Mouse (Mus musculus) midbrain, embryonic 10.5 days (tissue): Measurements from ENCODE around the gene Nup54. TPM values are rescaled to one million over a fixed set of nuclear protein-coding genes. Genes with fewer than 3 reads are reported as not detected.

Source experiments
- DNase-seq: peaks from one replicate; pipeline ENCODE4 v3.0.0-alpha.2; 2017; ENCODE audit warnings: low spot score
- H3K27ac ChIP-seq: fragments of 300-500 bp; sonication (generic); replicated peaks from 2 replicates; pipeline ENCODE4 v1.5.1; 2016; ENCODE audit warnings: mild to moderate bottlenecking
- H3K27me3 ChIP-seq: fragments of 300-500 bp; sonication (generic); 2 replicates; pipeline ENCODE4 v1.6.1; 2016; ENCODE audit warnings: low read depth, mild to moderate bottlenecking; ENCODE audit not compliant: poor library complexity, severe bottlenecking
- H3K36me3 ChIP-seq: fragments of 300-500 bp; sonication (generic); 2 replicates; pipeline ENCODE4 v1.6.1; 2016; ENCODE audit warnings: mild to moderate bottlenecking, moderate library complexity
- H3K4me1 ChIP-seq: fragments of 300-500 bp; sonication (generic); 2 replicates; pipeline ENCODE4 v1.6.1; 2016
- H3K4me3 ChIP-seq: fragments of 300-500 bp; sonication (generic); 2 replicates; pipeline ENCODE4 v1.5.1; 2016; ENCODE audit warnings: mild to moderate bottlenecking, moderate library complexity
- H3K9me3 ChIP-seq: fragments of 300-500 bp; sonication (generic); replicated peaks from 2 replicates; pipeline ENCODE4 v1.6.1; 2016; ENCODE audit warnings: mild to moderate bottlenecking
- WGBS: fragments of 180-500 bp; shearing (Covaris S2); methylation state at CpG from one replicate; pipeline ENCODE4 v1.1.7; 2016; 5-methylcytosine and 5-hydroxymethylcytosine counted together
- polyA plus RNA-seq: library from polyadenylated mRNA; unstranded; fragments of >200 nt; fragmentation: Nextera tagmentation; extraction: Ambion mirVana; gene quantifications from 2 replicates; pipeline ENCODE4 v1.2.1, GENCODE M21; 2016

Nup54 gene
- polyA plus RNA-seq, result 63.4 and 70.0 TPM in 2 replicates

DNA sequence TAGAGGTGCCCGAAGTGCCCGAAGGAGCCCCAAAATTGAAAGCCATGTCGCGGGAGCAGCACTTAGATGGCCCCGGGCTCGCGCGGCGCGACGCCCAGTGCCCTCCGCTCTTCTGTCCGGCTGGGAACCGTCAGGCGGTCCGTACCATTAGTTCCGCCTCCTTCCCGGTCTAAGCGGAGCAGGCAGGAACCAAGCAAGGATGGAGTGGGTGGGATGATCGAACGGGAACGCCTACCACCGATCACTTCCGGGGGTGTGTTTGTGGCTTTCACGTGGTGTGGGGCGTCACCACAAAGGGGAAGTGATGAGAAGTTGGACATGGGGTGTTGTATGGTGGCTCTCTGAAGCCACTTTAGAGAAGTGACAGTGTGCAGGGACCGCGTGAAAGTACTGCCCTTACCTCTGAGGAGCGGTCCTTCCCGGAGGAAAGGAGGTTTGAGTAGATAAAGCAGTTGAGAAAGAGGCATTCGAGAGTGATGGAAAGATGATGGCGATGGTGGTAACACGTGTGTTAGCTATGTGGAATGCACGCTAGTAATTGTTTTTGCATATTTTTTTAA lies at the start of gene Nup54:
TSS of gene Nup54 (minus strand) at position 195 of the 560 bp plus-strand sequence.
- H3K9me3 ChIP-seq, result no peaks in the 10 kb centered on the region
- DNase-seq, result peak; percentile 96
- peak within 1 kb of the TSS; percentile 99 for H3K4me3 ChIP-seq
- no peaks in the 10 kb centered on the region for H3K27me3 ChIP-seq
- H3K27ac ChIP-seq, result peak within 1 kb of the TSS; percentile 98
- WGBS, result under 1% methylated on average over 34 of the region's 34 CpGs
- H3K4me1 ChIP-seq, result peaks cover 20% of the 10 kb centered on the region
- H3K36me3 ChIP-seq, result peaks cover 9% of the 10 kb centered on the region

DNA sequence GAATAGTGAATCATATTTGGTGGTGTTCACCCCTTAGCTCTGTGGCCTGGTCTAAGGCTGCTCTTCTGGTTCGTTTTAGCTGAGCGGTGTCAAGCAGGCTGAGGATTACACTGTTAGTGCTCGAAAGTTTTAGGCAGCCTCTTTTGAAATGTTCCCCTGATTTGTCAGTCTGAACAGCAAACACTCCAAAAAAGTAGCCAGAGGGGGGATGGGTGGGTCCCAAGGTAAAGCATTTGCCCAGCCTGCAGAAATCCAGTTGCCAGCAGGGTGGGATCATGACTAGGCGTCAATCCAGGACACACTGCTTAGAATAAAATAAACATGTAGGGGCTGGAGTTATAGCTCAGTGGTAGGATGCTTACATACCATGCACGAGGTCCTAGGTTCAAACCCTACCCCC lies 37.8 kb upstream of the Nup54 start:
- WGBS, result 83% methylated on average over 5 of the region's 5 CpGs
- H3K27ac ChIP-seq, result no peak overlapping the region
- DNase-seq, result no peak
- H3K27me3 ChIP-seq, result no peaks in the 10 kb centered on the region
- H3K4me3 ChIP-seq, result no peak overlapping the region
- peaks cover 24% of the 10 kb centered on the region for H3K36me3 ChIP-seq
- no peaks in the 10 kb centered on the region for H3K4me1 ChIP-seq
- H3K9me3 ChIP-seq, result no peaks in the 10 kb centered on the region; the same call in 1 of the 2 replicates

DNA sequence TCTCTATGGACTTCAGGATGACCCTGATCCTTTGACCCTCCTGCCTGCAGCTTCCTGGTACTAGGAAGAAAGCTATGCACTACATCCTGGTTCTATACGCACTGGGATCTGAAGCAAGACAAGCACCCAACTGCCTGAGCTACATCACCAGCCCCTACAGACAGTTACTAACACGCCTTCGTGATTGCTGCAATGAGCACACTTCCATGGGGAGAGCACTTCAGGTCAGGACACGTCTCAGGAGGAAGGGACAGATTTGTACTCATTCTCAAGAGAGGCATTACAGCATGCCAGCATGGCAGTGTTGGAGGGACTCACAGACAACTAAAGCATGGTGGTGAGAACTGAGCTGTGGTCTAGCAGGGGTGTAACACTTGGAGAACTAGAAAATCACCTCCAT lies 36.5 kb upstream of the Nup54 start:
- Histone ChIP-seq H3K4me1 (no peaks in the 10 kb centered on the region), H3K27ac (no peak overlapping the region), H3K36me3 (peaks cover 21% of the 10 kb centered on the region), H3K27me3 (no peaks in the 10 kb centered on the region), H3K9me3 (no peaks in the 10 kb centered on the region), H3K4me3 (no peak overlapping the region)
- 93% methylated on average over 4 of the region's 4 CpGs for WGBS
- no peak for DNase-seq

DNA sequence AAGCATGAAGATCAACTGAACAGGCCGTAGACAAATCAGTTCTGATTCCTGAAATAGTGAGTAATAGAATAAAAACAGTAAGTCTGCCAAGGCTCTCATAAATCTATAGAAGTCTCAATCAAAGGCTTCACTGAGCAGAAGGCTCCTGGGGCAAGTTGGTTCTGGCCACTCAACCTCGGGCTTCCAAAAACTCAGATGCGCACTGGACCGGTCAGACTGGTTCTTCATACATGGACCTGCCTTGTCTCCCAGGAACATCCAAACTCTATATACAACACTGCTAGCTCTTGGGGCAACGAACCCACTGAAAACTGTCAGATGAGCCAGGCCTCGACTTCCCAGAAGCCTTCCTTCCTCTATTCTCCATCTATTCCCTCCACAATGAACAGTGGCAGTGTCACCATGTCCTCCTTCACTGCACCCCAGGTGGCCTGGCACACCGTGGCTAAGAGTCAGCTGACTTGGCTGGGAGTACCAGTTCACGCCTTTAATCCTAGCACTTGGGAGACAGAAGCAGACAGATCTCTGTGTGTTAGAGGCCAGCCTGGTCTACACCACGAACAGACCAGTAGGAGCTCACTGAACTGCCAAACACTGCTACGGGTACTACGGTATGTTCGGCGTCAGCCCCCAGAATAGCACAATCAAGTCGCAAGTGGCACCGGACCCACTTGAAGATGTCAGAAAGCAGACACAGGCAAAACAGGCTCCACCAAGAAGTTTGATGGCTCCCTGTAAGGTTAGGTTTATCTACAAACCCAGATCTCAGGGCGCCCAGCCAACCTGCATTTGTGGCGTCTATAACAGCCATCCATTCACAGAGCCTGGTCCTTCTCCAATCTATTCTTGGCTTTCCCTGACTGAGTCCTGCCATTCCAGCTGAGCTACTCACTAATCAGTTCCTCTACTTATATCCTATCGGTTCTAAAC lies 34.4 kb upstream of the Nup54 start:
- peaks cover 12% of the 10 kb centered on the region; the same call in 1 of the 2 replicates for H3K36me3 ChIP-seq
- H3K4me3 ChIP-seq, result no peak overlapping the region
- H3K4me1 ChIP-seq, result no peaks in the 10 kb centered on the region
- no peaks in the 10 kb centered on the region for H3K27me3 ChIP-seq
- no peak overlapping the region for H3K27ac ChIP-seq
- WGBS, result 93% methylated on average over 18 of the region's 18 CpGs
- H3K9me3 ChIP-seq, result no peaks in the 10 kb centered on the region
- DNase-seq, result no peak

DNA sequence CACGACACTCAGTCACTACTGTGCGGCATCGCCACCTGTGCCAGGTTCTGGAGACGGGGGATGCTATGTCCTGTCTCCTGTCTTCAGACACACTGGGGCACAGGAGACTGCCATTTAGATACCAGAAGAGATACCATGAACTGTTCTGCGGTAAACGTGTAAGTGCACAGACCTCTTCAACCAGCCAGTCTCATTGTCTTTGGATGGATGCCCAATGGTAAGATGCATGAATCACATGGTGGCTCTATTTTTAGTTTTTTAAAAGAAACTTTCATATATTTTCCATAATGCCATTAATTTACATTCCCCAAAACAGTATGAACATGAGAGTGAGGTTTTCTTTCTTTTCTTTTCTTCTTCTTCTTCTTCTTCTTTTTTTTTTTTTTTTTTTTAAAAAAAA lies 33.2 kb upstream of the Nup54 start:
- no peak for DNase-seq
- WGBS, result 93% methylated on average over 6 of the region's 6 CpGs
- Histone ChIP-seq H3K9me3 (no peaks in the 10 kb centered on the region), H3K36me3 (peaks cover 12% of the 10 kb centered on the region; the same call in 1 of the 2 replicates), H3K4me1 (no peaks in the 10 kb centered on the region), H3K27ac (no peak overlapping the region), H3K27me3 (no peaks in the 10 kb centered on the region), H3K4me3 (no peak overlapping the region)

DNA sequence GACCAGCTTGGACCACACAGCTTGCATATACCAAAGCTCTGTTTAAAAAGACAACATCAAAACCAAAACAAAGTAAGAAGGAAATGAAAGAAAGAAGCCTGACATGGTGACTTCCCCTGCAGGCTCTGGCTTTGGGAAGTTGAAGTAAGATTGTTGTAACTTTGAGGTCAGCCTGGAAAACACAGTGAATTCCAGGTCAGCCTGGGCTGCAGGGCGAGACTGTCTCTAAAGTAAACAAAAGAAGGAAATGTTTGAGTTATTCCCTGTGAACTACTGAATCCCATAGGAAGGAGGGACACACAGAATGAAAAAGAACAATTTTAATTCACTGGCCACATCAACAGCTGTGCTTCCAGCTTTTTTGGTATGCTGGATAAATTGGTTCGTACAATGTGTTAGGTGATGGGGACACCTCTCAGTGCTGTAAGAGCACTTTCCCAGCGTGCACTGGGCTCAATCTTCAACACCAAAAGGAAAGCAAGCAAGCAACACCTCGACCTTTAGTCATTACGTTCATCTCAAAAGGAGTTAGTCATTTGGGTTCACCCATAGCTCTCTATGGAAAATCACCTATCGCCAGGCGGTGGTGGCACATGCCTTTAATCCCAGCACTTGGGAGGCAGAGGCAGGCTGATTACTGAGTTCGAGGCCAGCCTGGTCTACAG lies 32.2 kb upstream of the Nup54 start:
- Histone ChIP-seq H3K36me3 (peaks cover 12% of the 10 kb centered on the region; the same call in 1 of the 2 replicates), H3K9me3 (no peaks in the 10 kb centered on the region), H3K4me1 (no peaks in the 10 kb centered on the region), H3K27ac (no peak overlapping the region), H3K27me3 (no peaks in the 10 kb centered on the region), H3K4me3 (no peak overlapping the region)
- no peak for DNase-seq
- WGBS, result 79% methylated on average over 8 of the region's 8 CpGs

DNA sequence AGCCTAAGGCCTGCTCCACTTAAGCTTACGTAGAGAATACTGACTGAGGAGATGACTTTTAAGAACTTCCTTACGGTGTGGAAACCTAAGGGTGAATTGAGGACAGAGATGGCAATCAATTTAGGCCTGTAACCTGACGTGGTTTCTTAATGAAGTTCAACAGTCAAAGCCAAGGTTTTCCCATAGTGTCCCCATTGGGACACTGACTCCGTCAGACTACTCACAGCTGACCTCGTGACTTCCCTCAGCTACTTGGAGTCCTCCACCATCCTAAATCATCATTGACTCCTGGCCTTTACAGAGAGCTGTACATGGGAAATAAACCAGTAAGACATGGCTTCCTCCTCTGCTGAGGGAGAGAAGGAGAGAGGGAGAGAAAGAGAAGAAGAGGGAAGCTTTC lies 30.5 kb upstream of the Nup54 start:
- H3K27me3 ChIP-seq, result no peaks in the 10 kb centered on the region
- H3K27ac ChIP-seq, result no peak overlapping the region
- WGBS, result 88% methylated on average over 5 of the region's 5 CpGs
- no peak for DNase-seq
- H3K36me3 ChIP-seq, result peaks cover 7% of the 10 kb centered on the region
- no peaks in the 10 kb centered on the region for H3K9me3 ChIP-seq
- H3K4me1 ChIP-seq, result no peaks in the 10 kb centered on the region
- no peak overlapping the region for H3K4me3 ChIP-seq

DNA sequence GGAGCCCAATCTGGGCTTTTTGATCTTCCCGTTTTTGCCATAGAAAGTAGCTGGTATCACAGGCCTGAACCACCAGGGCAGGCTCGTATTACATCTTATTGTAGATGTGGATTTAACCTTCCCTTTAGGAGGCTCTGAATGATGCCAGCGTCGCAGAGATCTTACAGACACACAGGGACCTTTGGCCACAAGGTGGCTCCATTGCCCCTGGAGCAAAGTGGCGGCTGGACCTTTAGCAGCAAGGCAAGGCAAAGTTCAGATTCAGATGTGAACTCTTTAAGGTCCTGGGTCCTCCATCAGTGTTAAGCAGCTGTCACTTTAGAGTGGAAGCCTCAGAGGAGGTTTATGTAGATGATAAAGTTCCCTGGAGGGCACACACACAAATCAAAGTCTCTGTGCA lies 26.3 kb upstream of the Nup54 start:
- WGBS, result 21% methylated on average over 5 of the region's 5 CpGs
- Histone ChIP-seq H3K27ac (no peak overlapping the region), H3K36me3 (peaks cover 14% of the 10 kb centered on the region), H3K9me3 (no peaks in the 10 kb centered on the region), H3K4me1 (no peaks in the 10 kb centered on the region), H3K4me3 (no peak overlapping the region), H3K27me3 (no peaks in the 10 kb centered on the region)
- peak; percentile 46 for DNase-seq

DNA sequence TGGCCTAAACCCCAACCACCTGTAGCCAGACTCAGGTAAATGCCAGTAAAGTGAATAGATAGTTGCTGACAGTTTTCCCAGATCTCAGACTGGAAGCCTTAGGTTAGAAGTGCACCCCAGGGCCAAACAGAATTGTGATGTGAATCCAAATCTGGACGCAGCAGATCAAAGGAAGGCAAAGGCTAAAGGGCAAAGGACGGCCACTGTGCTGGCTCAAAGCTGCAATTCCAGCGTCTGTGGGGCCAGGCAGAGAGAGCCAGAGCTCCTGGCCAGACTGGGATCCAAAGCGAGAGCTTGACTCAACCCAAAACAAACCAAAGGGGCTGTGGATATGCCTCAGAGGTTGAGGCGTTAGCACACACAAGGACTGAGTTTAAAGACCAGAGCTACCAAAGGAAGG lies 23.7 kb upstream of the Nup54 start:
- DNase-seq, result no peak
- Histone ChIP-seq H3K27ac (no peak overlapping the region), H3K27me3 (no peaks in the 10 kb centered on the region), H3K4me3 (no peak overlapping the region), H3K4me1 (no peaks in the 10 kb centered on the region), H3K9me3 (no peaks in the 10 kb centered on the region), H3K36me3 (peaks cover 26% of the 10 kb centered on the region)
- WGBS, result 44% methylated on average over 5 of the region's 5 CpGs

DNA sequence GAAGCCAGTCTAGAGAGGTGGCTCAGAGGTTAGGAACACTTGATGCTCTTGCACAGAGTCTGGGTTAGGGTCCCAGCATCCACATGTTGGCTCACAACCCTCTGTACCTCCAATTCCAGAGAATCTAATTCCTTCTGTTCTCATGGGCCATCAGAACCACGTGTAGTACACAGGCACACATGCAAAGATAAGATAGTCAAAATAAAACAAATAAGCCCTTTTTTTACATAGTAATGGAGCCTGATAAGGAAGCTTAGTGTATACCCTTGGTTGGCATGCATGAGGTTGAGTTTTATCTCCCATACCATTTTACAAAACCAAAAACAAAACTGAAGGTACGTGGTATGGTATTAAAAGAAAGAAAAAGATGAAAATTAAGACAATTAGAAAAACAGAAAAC lies 22.4 kb upstream of the Nup54 start:
- Histone ChIP-seq H3K27ac (no peak overlapping the region), H3K4me1 (no peaks in the 10 kb centered on the region), H3K36me3 (peaks cover 37% of the 10 kb centered on the region), H3K27me3 (no peaks in the 10 kb centered on the region), H3K9me3 (no peaks in the 10 kb centered on the region), H3K4me3 (no peak overlapping the region)
- DNase-seq, result no peak
- 80% methylated on average over 2 of the region's 2 CpGs for whole genome bisulfite sequencing

DNA sequence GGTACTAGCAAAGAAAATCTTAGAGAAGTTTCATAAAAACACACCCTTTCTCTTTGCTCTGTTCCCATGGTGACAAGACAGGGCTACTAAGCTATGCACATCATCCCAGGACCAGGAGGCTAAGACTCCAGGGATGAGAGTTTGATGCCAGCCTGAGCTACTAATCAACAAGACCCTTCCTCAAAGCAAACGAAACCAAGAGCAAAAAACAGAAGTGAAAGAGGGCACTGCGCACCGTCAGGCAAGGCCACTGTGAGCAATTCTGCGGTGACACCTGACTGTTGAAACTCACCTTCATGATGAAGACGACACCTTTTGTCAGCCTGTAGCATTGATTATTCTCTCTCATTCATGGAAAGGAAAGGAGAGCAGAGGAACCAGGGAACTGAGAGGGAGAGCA lies 17.9 kb upstream of the Nup54 start:
- H3K4me3 ChIP-seq, result no peak overlapping the region
- no peaks in the 10 kb centered on the region for H3K4me1 ChIP-seq
- H3K36me3 ChIP-seq, result peaks cover 69% of the 10 kb centered on the region
- DNase-seq, result no peak
- WGBS, result 94% methylated on average over 5 of the region's 5 CpGs
- no peaks in the 10 kb centered on the region for H3K27me3 ChIP-seq
- H3K27ac ChIP-seq, result no peak overlapping the region
- H3K9me3 ChIP-seq, result no peaks in the 10 kb centered on the region

DNA sequence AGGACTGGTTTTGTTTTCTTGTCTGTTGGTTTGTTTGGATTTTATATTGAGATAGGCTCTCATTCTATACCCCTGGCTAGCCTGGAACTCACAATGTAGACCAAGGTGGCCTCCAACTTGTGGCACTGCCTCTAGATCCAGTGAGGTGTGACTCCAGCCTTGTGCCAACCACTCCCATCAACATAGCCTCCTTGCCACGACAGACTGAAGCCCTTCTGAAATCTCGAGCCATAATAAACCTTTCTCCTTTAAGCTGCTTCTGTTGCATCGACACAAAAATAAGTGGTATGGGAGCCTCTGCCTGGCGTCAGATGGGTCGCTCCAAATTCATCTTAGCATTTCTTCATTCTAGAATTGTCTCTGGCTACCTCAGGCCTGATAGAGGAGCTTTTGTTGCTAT lies 11.7 kb upstream of the Nup54 start:
- H3K27ac ChIP-seq, result no peak overlapping the region
- no peaks in the 10 kb centered on the region for H3K9me3 ChIP-seq
- H3K4me1 ChIP-seq, result no peaks in the 10 kb centered on the region
- H3K36me3 ChIP-seq, result peaks cover 79% of the 10 kb centered on the region
- H3K4me3 ChIP-seq, result no peak overlapping the region
- WGBS, result 88% methylated on average over 5 of the region's 5 CpGs
- H3K27me3 ChIP-seq, result no peaks in the 10 kb centered on the region
- no peak for DNase-seq

DNA sequence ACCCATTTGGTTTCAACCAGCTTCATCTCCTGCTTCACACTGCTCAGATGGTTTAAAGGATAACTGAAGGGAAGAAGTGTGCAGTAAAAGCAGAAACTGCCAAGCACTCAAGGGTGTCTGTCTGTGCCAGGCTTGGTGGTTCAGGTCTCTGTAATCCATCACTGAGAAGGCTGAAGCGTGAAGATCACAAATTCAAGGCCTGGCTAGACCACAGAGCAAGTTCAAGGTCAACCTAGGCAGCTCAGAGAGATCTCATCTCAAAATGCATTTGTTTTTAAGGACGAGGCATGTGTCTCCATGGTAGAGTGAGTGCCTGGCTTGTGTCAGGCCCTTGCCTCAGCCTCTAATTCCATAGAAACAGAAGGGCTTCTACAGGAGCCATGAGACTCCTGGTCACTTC lies 10.0 kb upstream of the Nup54 start:
- H3K4me1 ChIP-seq, result no peaks in the 10 kb centered on the region
- no peaks in the 10 kb centered on the region for H3K9me3 ChIP-seq
- 87% methylated on average over 2 of the region's 2 CpGs for WGBS
- peaks cover 62% of the 10 kb centered on the region for H3K36me3 ChIP-seq
- no peak overlapping the region for H3K27ac ChIP-seq
- no peaks in the 10 kb centered on the region for H3K27me3 ChIP-seq
- no peak overlapping the region for H3K4me3 ChIP-seq
- no peak for DNase-seq
